Mouse (Mus musculus) lung, adult 2 months (tissue): ENCODE measurements around the gene Gm45140. TPM values are rescaled to one million over a fixed set of nuclear protein-coding genes. Genes with fewer than 3 reads are reported as not detected.
A peak's percentile ranks its signal among the peaks of the same experiment; 100 is the strongest.

Experiments
- DNase-seq: peaks from one replicate; pipeline ENCODE4 v3.0.0; 2022
- H3K4me1 ChIP-seq: fragments of 200-500 bp; 2 replicates; pipeline ENCODE4 v1.6.1; 2011; ENCODE audit warnings: low read length; ENCODE audit not compliant: control insufficient read depth, insufficient read depth
- H3K4me3 ChIP-seq: fragments of 200-500 bp; replicated peaks from 2 replicates; pipeline ENCODE3; 2011; ENCODE audit warnings: low read depth, mild to moderate bottlenecking, control low read depth, low read length; ENCODE audit errors: extremely low read depth
- CTCF ChIP-seq: fragments of 200-500 bp; IDR thresholded peaks from 2 replicates; pipeline ENCODE4 v1.5.1; 2011; ENCODE audit warnings: mild to moderate bottlenecking, low read length, control low read depth; ENCODE audit not compliant: insufficient read depth
- POLR2A ChIP-seq: fragments of 200-500 bp; IDR thresholded peaks from 2 replicates; pipeline ENCODE4 v1.6.1; 2011; ENCODE audit warnings: low read depth, mild to moderate bottlenecking, control low read depth, low read length, borderline replicate concordance; ENCODE audit errors: extremely low read depth
- WGBS: fragments of 180-500 bp; shearing (Covaris S2); methylation state at CpG from one replicate; pipeline ENCODE4 v1.1.7; 2018; 5-methylcytosine and 5-hydroxymethylcytosine counted together
- polyA plus RNA-seq: library from polyadenylated mRNA; depleted of rRNA; stranded (reverse); fragments of >200 nt; gene quantifications from 2 replicates; pipeline ENCODE4 v1.2.3, GENCODE M21; 2012

Gm45140 gene
- polyA plus RNA-seq, 1 experiment: 0.47 TPM

GRCm38 (mm10) chr6:87790779-87791480 lies 44.7 kb downstream of the Gm45140 start:
- Histone ChIP-seq H3K4me3 (no peak overlapping the region), H3K4me1 (peaks cover 11% of the 10 kb centered on the region)
- TF ChIP-seq POLR2A: no peak
- no peak for TF ChIP-seq CTCF
- 65% methylated on average over 7 of the region's 7 CpGs for WGBS
- no peak for DNase-seq

- Histone ChIP-seq H3K4me3 (no peak overlapping the region), H3K4me1 (peaks cover 11% of the 10 kb centered on the region)
- no peak for TF ChIP-seq POLR2A
- TF ChIP-seq CTCF: no peak
- 72% methylated on average over 6 of the region's 6 CpGs for WGBS
- DNase-seq: no peak
Measured at GRCm38 (mm10) chr6:87789791-87790190, 45.8 kb downstream of the Gm45140 start.

GRCm38 (mm10) chr6:87788896-87789587 lies 46.6 kb downstream of the Gm45140 start:
- H3K4me1 ChIP-seq: peaks cover 11% of the 10 kb centered on the region
- 23% methylated on average over 5 of the region's 5 CpGs for WGBS
- peak; percentile 54 for DNase-seq
- no peak overlapping the region for H3K4me3 ChIP-seq
- no peak for TF ChIP-seq POLR2A
- TF ChIP-seq CTCF: no peak

- 92% methylated on average over 9 of the region's 9 CpGs for WGBS
- Histone ChIP-seq H3K4me1 (peaks cover 11% of the 10 kb centered on the region), H3K4me3 (no peak overlapping the region)
- no peak for DNase-seq
- TF ChIP-seq POLR2A: no peak
- TF ChIP-seq CTCF: no peak
Measured at GRCm38 (mm10) chr6:87788266-87788895, 47.2 kb downstream of the Gm45140 start.

GRCm38 (mm10) chr6:87787108-87787890 lies 48.3 kb downstream of the Gm45140 start:
- TF ChIP-seq POLR2A: no peak
- no peak for TF ChIP-seq CTCF
- WGBS: 58% methylated on average over 6 of the region's 6 CpGs
- peaks cover 11% of the 10 kb centered on the region for H3K4me1 ChIP-seq
- H3K4me3 ChIP-seq: no peak overlapping the region
- DNase-seq: no peak

GRCm38 (mm10) chr6:87786621-87787020 lies 49.0 kb downstream of the Gm45140 start:
- Histone ChIP-seq H3K4me3 (no peak overlapping the region), H3K4me1 (peaks cover 11% of the 10 kb centered on the region)
- DNase-seq: no peak
- no peak for TF ChIP-seq CTCF
- TF ChIP-seq POLR2A: no peak
- 72% methylated on average over 5 of the region's 5 CpGs for WGBS

- H3K4me3 ChIP-seq: no peak overlapping the region
- H3K4me1 ChIP-seq: peaks cover 4% of the 10 kb centered on the region
- WGBS: 56% methylated on average over 8 of the region's 8 CpGs
- no peak for DNase-seq
- TF ChIP-seq POLR2A (no peak), CTCF (no peak)
Measured at GRCm38 (mm10) chr6:87784033-87784432, 51.6 kb downstream of the Gm45140 start.

GRCm38 (mm10) chr6:87780546-87781301 lies 54.9 kb downstream of the Gm45140 start:
- no peaks in the 10 kb centered on the region for H3K4me1 ChIP-seq
- TF ChIP-seq POLR2A: no peak
- TF ChIP-seq CTCF: no peak
- 73% methylated on average over 10 of the region's 10 CpGs for WGBS

More at GRCm38 (mm10) chr6:87780546-87781301, 54.9 kb downstream of the Gm45140 start:
- no peak overlapping the region for H3K4me3 ChIP-seq
- DNase-seq: no peak
